Mouse (Mus musculus): Measurements from ENCODE around the gene Banf2. TPM values are rescaled to one million over a fixed set of nuclear protein-coding genes. Genes with fewer than 3 reads are reported as not detected.

The Banf2 gene
- total RNA-seq (2021), result not detected
- long read RNA-seq, experiment 1, result 0 reads
- long read RNA-seq, experiment 2, result 0 reads

- no peak for DNase-seq
These were observed at the start of gene Banf2 for GRCm38 (mm10) chr2:144032664-144033063. Gene Banf2 (plus strand): TSS chr2:144033059.

GRCm38 (mm10) chr2:143983482-143983881 is 49.4 kb upstream of the Banf2 start:
- DNase-seq, result no peak

GRCm38 (mm10) chr2:143987485-143987884 is 45.4 kb upstream of the Banf2 start:
- no peak for DNase-seq

- no peak for DNase-seq
These were observed 44.8 kb upstream of the Banf2 start for GRCm38 (mm10) chr2:143988016-143988415.

GRCm38 (mm10) chr2:143990997-143991396 is 41.9 kb upstream of the Banf2 start:
- DNase-seq, result no peak

GRCm38 (mm10) chr2:143991964-143992672 is 40.7 kb upstream of the Banf2 start:
- DNase-seq, result no peak

- DNase-seq, result no peak
These were observed 39.9 kb upstream of the Banf2 start for GRCm38 (mm10) chr2:143992977-143993376.

- DNase-seq, result no peak
These were observed 30.5 kb upstream of the Banf2 start for GRCm38 (mm10) chr2:144002229-144002984.

GRCm38 (mm10) chr2:144003544-144003943 is 29.3 kb upstream of the Banf2 start:
- no peak for DNase-seq

- DNase-seq, result no peak
These were observed 27.5 kb upstream of the Banf2 start for GRCm38 (mm10) chr2:144005166-144005955.

GRCm38 (mm10) chr2:144006686-144007085 is 26.2 kb upstream of the Banf2 start:
- no peak for DNase-seq

GRCm38 (mm10) chr2:144007211-144007610 is 25.6 kb upstream of the Banf2 start:
- DNase-seq, result no peak

GRCm38 (mm10) chr2:144009081-144009480 is 23.8 kb upstream of the Banf2 start:
- no peak for DNase-seq

- DNase-seq, result no peak
These were observed 23.1 kb upstream of the Banf2 start for GRCm38 (mm10) chr2:144009551-144010281.

- peak; percentile 86 for DNase-seq
These were observed 22.4 kb upstream of the Banf2 start for GRCm38 (mm10) chr2:144010282-144011044.

GRCm38 (mm10) chr2:144011080-144011551 is 21.7 kb upstream of the Banf2 start, which contains the start of gene Rrbp1:
Gene Rrbp1 (minus strand): TSS chr2:144011263.
- DNase-seq, result peak; percentile 98

- DNase-seq, result peak; percentile 1
These were observed 18.8 kb upstream of the Banf2 start for GRCm38 (mm10) chr2:144014051-144014450.

- no peak for DNase-seq
These were observed 18.4 kb upstream of the Banf2 start for GRCm38 (mm10) chr2:144014481-144014880.

GRCm38 (mm10) chr2:144015861-144016260 is 17.0 kb upstream of the Banf2 start:
- peak; percentile 2 for DNase-seq

- no peak for DNase-seq
These were observed 12.9 kb upstream of the Banf2 start for GRCm38 (mm10) chr2:144019971-144020370.

- DNase-seq, result no peak
These were observed 10.4 kb upstream of the Banf2 start for GRCm38 (mm10) chr2:144022441-144022840.
